ENCODE assay signal across 29 mouse cellular contexts in genomic region chr13:54181318-54181717, GRCm38 (mm10). TPM values are rescaled to one million over a fixed set of nuclear protein-coding genes. Genes with fewer than 3 reads are reported as not detected.
"Had no signal": no experiment of that assay in that cellular context is flagged by ENCODE, and none has a peak within 500 bp of the region (broad histone marks: within the 10 kb centered on the region; RNA-seq: fewer than 3 reads in every experiment).

No protein-coding gene starts in this region.

- DNase-seq: gastrocnemius, adult 2 months; gastrocnemius, postnatal 10 days; gastrocnemius, postnatal 25 days; heart, postnatal 10 days; heart, postnatal 4 days; kidney, adult 18-20 months; kidney, adult 8-10 months; kidney, postnatal 10 days; kidney, postnatal 25 days; kidney, postnatal 4 days; left cerebral cortex, postnatal 4 days had no signal

- H3K9me3 ChIP-seq: heart, embryonic 10.5 days; heart, embryonic 12.5 days; hindbrain, embryonic 10.5 days; hindbrain, embryonic 12.5 days; intestine, embryonic 15.5 days; limb, embryonic 15.5 days; liver, embryonic 12.5 days had no signal

- ATAC-seq: hindbrain, embryonic 16.5 days; inflammation-experienced regulatory T-cells, adult 6 months; intestine, embryonic 15.5 days; intestine, postnatal 0 days; liver, embryonic 12.5 days had no signal

- H3K4me1 ChIP-seq: hindbrain, embryonic 12.5 days; intestine, embryonic 15.5 days; limb, embryonic 13.5 days; liver, embryonic 12.5 days had no signal

- H3K9ac ChIP-seq: heart, embryonic 12.5 days; hindbrain, embryonic 12.5 days; hindbrain, embryonic 14.5 days; intestine, embryonic 15.5 days; limb, embryonic 13.5 days; liver, embryonic 12.5 days; liver, embryonic 14.5 days had no signal

- H3K27ac ChIP-seq: gastrocnemius, adult 2 months; heart, embryonic 10.5 days; hindbrain, embryonic 10.5 days; hindbrain, embryonic 12.5 days; hindbrain, embryonic 14.5 days; intestine, embryonic 15.5 days; layer of hippocampus, adult 2 months; left cerebral cortex, adult 2 months; limb, embryonic 13.5 days; limb, embryonic 15.5 days; liver, embryonic 12.5 days; liver, embryonic 14.5 days had no signal

- H3K4me2 ChIP-seq: heart, embryonic 12.5 days; hindbrain, embryonic 12.5 days; hindbrain, embryonic 14.5 days; intestine, embryonic 15.5 days; limb, embryonic 13.5 days; limb, embryonic 15.5 days; liver, embryonic 12.5 days had no signal

- H3K36me3 ChIP-seq: heart, embryonic 10.5 days; heart, embryonic 12.5 days; hindbrain, embryonic 10.5 days; hindbrain, embryonic 12.5 days; intestine, embryonic 15.5 days; limb, embryonic 13.5 days; limb, embryonic 15.5 days; liver, embryonic 12.5 days had no signal

- H3K27me3 ChIP-seq: heart, embryonic 12.5 days; hindbrain, embryonic 12.5 days; intestine, embryonic 15.5 days; limb, embryonic 13.5 days; liver, embryonic 12.5 days had no signal

- H3K4me3 ChIP-seq: gastrocnemius, adult 2 months; heart, embryonic 10.5 days; heart, embryonic 12.5 days; hindbrain, embryonic 10.5 days; hindbrain, embryonic 12.5 days; intestine, embryonic 15.5 days; layer of hippocampus, adult 2 months; left cerebral cortex, adult 2 months; limb, embryonic 13.5 days; limb, embryonic 15.5 days; liver, embryonic 12.5 days had no signal

RNA-seq across cellular contexts. Expression of gene Hrh2, which starts 10.6 kb away (rescaled TPM):
- total RNA-seq: gastrocnemius, postnatal 25 days had no signal
- polyA plus RNA-seq: heart, embryonic 12.5 days; kidney, embryonic 14.5 days; kidney, embryonic 16.5 days; limb, embryonic 11.5 days; limb, embryonic 15.5 days had no signal
